1 mouse cellular context compared by ENCODE assay signal in the genomic region with DNA sequence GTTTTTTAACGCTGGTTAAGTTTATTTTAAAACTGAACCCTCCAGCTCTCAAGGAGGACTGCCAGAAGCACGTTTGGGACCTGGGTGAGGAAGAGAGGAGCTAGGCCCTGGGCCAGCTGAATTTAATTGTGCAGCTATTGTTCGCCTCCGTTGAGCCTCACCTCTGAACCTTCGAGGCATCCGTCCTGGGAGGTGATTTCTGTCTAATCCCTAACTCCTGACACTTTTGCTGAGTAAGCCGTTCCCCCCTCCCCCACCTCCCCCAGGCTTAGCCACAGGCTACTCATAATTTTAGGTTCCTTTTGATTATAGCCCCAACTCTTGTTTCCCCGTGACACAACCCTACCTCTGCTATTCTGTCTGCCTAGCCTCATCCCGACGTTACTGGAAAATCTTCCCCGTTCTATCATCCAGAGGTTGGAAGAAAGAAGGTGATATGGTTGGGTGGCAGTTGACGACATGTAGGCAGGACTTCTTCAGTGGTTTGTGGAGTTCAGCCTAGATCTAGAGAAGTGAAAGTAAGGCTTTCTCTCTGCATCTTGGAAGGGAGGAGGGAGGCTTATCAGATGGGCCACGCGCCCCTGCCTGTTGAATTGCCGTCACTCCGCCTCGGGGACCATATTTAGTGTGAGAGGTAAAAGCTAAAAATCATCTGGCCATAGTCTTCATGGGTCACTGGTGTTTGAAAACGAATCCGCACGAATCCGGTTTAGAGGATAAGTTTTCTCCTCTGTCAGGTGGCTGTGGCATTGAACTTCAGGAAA.
A peak's percentile ranks its signal among the peaks of the same experiment; 100 is the strongest.
TF ChIP-seq lines count a peak whose summit lies in the region.

No protein-coding gene starts in this region.

TF ChIP-seq in ES-E14, 5 proteins besides CTCF, POLR2A, EP300 and RAD21:
- TF ChIP-seq CHD2 (IDR thresholded peaks at IDR 0.05; ENCODE audit: low read depth, low read length) (no peak), ZC3H11A (IDR thresholded peaks at IDR 0.05; ENCODE audit: borderline replicate concordance, low read depth, low read length) (no peak), ZNF384 (IDR thresholded peaks at IDR 0.05; ENCODE audit: low read depth, low read length) (no peak), MAFK (IDR thresholded peaks at IDR 0.05; ENCODE audit: insufficient read depth, low read depth, low read length) (peak; percentile 66; the same call in 1 of the 2 replicates), HCFC1 (IDR thresholded peaks at IDR 0.05; ENCODE audit: borderline replicate concordance, insufficient read depth, low read length) (no peak)
